Mouse (Mus musculus) embryonic fibroblast, embryonic 13.5 days (primary cell): ENCODE measurements around the gene Vps13d. TPM values are rescaled to one million over a fixed set of nuclear protein-coding genes. Genes with fewer than 3 reads are reported as not detected.

Experiments
- H3K27ac ChIP-seq: 2 replicates; pipeline ENCODE4 v1.5.1; 2012; ENCODE audit warnings: low read length, control low read depth, inconsistent platforms; ENCODE audit not compliant: insufficient read depth
- H3K4me1 ChIP-seq: 2 replicates; pipeline ENCODE4 v1.6.1; 2011; ENCODE audit warnings: low read length; ENCODE audit not compliant: control insufficient read depth, insufficient read depth
- H3K4me3 ChIP-seq: 2 replicates; pipeline ENCODE4 v1.5.1; 2011; ENCODE audit warnings: mild to moderate bottlenecking, control low read depth, low read length; ENCODE audit not compliant: insufficient read depth
- CTCF ChIP-seq: IDR thresholded peaks from 2 replicates; pipeline ENCODE4 v1.5.1; 2011; ENCODE audit warnings: mild to moderate bottlenecking, control low read depth, low read length, moderate library complexity, borderline replicate concordance; ENCODE audit not compliant: insufficient read depth
- POLR2A ChIP-seq: IDR thresholded peaks from 2 replicates; pipeline ENCODE4 v1.6.1; 2011; ENCODE audit warnings: low read depth, mild to moderate bottlenecking, control low read depth, low read length, moderate library complexity
- polyA plus RNA-seq: library from polyadenylated mRNA; stranded (reverse); fragments of >200 nt; gene quantifications from 2 replicates; pipeline ENCODE4 v1.2.4, GENCODE M21; 2011; ENCODE audit warnings: low read depth; ENCODE audit not compliant: missing spikeins, insufficient read length

Gene Vps13d
- polyA plus RNA-seq, 1 experiment = 19.4 TPM

GRCm38 (mm10) chr4:144999903-145000382 lies 194.9 kb downstream of the Vps13d start:
- H3K4me1 ChIP-seq = peaks cover 27% of the 10 kb centered on the region
- H3K4me3 ChIP-seq = no peak overlapping the region
- no peak for TF ChIP-seq POLR2A
- no peak for TF ChIP-seq CTCF
- H3K27ac ChIP-seq = peak overlapping the region; percentile 57

DNA sequence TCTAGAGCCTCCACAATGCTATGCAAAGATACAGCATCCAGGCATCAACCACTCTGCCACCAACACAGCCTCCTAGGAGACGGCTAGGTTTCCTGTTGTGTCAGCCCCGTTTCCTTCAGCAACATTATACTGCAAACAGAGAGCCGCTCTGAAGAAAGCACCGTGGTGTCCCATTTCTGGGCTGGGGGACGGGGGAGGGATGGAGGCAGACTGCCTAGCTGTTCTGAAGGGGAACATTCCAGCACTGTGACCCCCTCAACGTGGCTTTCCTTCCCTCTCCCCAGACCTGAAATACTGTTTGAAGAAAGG lies 195.3 kb downstream of the Vps13d start:
- TF ChIP-seq CTCF (no peak), POLR2A (no peak)
- Histone ChIP-seq H3K27ac (peak overlapping the region; percentile 54), H3K4me3 (no peak overlapping the region)

GRCm38 (mm10) chr4:144998808-144999571 lies 195.8 kb downstream of the Vps13d start:
- peak overlapping the region; percentile 54 for H3K27ac ChIP-seq
- peaks cover 27% of the 10 kb centered on the region for H3K4me1 ChIP-seq
- TF ChIP-seq POLR2A (no peak), CTCF (no peak)
- H3K4me3 ChIP-seq = no peak overlapping the region

More for the DNA sequence above, 195.3 kb downstream of the Vps13d start:
- H3K4me1 ChIP-seq = peaks cover 27% of the 10 kb centered on the region

GRCm38 (mm10) chr4:144997887-144998658 lies 196.7 kb downstream of the Vps13d start:
- H3K27ac ChIP-seq = peak overlapping the region; percentile 72

GRCm38 (mm10) chr4:144996996-144997820 lies 197.6 kb downstream of the Vps13d start:
- H3K27ac ChIP-seq = peak overlapping the region; percentile 72
- peaks cover 23% of the 10 kb centered on the region for H3K4me1 ChIP-seq
- no peak for TF ChIP-seq POLR2A
- TF ChIP-seq CTCF = no peak
- H3K4me3 ChIP-seq = no peak overlapping the region

More at GRCm38 (mm10) chr4:144997887-144998658, 196.7 kb downstream of the Vps13d start:
- no peak overlapping the region for H3K4me3 ChIP-seq
- H3K4me1 ChIP-seq = peaks cover 28% of the 10 kb centered on the region
- TF ChIP-seq CTCF (no peak), POLR2A (no peak)

DNA sequence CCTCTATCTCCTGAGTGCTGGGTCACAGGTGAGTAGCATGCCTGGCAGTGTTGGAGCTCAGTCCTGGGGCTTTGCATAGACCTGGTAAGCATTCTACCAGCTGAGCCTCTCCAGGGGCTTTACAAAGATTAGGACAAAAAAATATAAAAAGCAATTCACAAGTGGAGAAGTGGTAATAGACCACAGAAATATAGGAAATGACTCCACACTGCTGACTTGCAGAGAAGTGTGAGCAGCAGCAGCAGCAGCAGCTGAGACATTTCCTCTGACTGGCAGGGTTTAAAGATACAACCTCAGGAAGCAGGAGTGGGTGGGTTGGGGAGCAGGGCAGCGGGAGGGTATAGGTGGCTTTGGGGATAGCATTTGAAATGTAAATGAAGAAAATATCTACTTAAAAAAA lies 199.0 kb downstream of the Vps13d start:
- no peak for TF ChIP-seq POLR2A
- no peak for TF ChIP-seq CTCF
- Histone ChIP-seq H3K4me1 (peaks cover 23% of the 10 kb centered on the region), H3K27ac (no peak overlapping the region), H3K4me3 (no peak overlapping the region)

- TF ChIP-seq POLR2A (no peak), CTCF (no peak)
- Histone ChIP-seq H3K4me1 (peaks cover 17% of the 10 kb centered on the region), H3K27ac (no peak overlapping the region), H3K4me3 (no peak overlapping the region)
Measured at GRCm38 (mm10) chr4:144993047-144993917, 201.5 kb downstream of the Vps13d start.

- Histone ChIP-seq H3K27ac (no peak overlapping the region), H3K4me3 (no peak overlapping the region), H3K4me1 (peaks cover 15% of the 10 kb centered on the region)
- TF ChIP-seq CTCF (no peak), POLR2A (no peak)
Measured at GRCm38 (mm10) chr4:144992413-144992812, 202.4 kb downstream of the Vps13d start.

- Histone ChIP-seq H3K4me1 (peaks cover 15% of the 10 kb centered on the region), H3K4me3 (no peak overlapping the region), H3K27ac (no peak overlapping the region)
- TF ChIP-seq CTCF (no peak), POLR2A (no peak)
Measured at GRCm38 (mm10) chr4:144988443-144989206, 206.2 kb downstream of the Vps13d start.
